Mouse (Mus musculus) bone marrow, adult 2 months (tissue): ENCODE measurements around the gene Slc5a5.

Experiments
- CTCF ChIP-seq: fragments of 200-500 bp; IDR thresholded peaks from 2 replicates; pipeline ENCODE4 v1.5.1; 2011; ENCODE audit warnings: low read length, control low read depth; ENCODE audit not compliant: control insufficient read depth, insufficient read depth
- POLR2A ChIP-seq: fragments of 200-500 bp; IDR thresholded peaks from 2 replicates; pipeline ENCODE4 v1.6.1; 2011; ENCODE audit warnings: low read depth, mild to moderate bottlenecking, control low read depth, low read length, borderline replicate concordance; ENCODE audit not compliant: control insufficient read depth

- TF ChIP-seq CTCF = no peak
- no peak for TF ChIP-seq POLR2A
Observed at GRCm38 (mm10) chr8:70934786-70935185, 42.2 kb upstream of the Slc5a5 start.
